Mouse (Mus musculus) olfactory bulb, adult 2 months (tissue): ENCODE measurements at regions not wholly inside any gene's neighbourhood (a gene's known extent, or its start where the extent isn't known, plus 50 kb on each side); places are given as distances from the start of the nearest gene placed in this dataset.

Experiments used
- H3K27ac ChIP-seq: fragments of 200-500 bp; 2 replicates; pipeline ENCODE4 v1.5.1; 2012; ENCODE audit warnings: low read depth, low read length; ENCODE audit not compliant: insufficient read depth
- H3K4me1 ChIP-seq: fragments of 200-500 bp; 2 replicates; pipeline ENCODE4 v1.6.1; 2012; ENCODE audit warnings: low read length; ENCODE audit not compliant: control insufficient read depth, insufficient read depth
- H3K4me3 ChIP-seq: fragments of 200-500 bp; 2 replicates; pipeline ENCODE4 v1.5.1; 2012; ENCODE audit warnings: mild to moderate bottlenecking, low read depth, low read length, moderate library complexity; ENCODE audit not compliant: insufficient read depth
- CTCF ChIP-seq: fragments of 200-500 bp; IDR thresholded peaks from 2 replicates; pipeline ENCODE4 v1.5.1; 2012; ENCODE audit warnings: low read depth, mild to moderate bottlenecking, low read length, moderate library complexity; ENCODE audit not compliant: insufficient read depth
- POLR2A ChIP-seq: fragments of 200-500 bp; IDR thresholded peaks from 2 replicates; pipeline ENCODE4 v1.6.1; 2012; ENCODE audit warnings: mild to moderate bottlenecking, low read depth, low read length, moderate library complexity; ENCODE audit not compliant: insufficient read depth
- WGBS: fragments of 180-500 bp; shearing (Covaris S2); methylation state at CpG from one replicate; pipeline ENCODE4 v1.1.7; 2018; 5-methylcytosine and 5-hydroxymethylcytosine counted together

DNA sequence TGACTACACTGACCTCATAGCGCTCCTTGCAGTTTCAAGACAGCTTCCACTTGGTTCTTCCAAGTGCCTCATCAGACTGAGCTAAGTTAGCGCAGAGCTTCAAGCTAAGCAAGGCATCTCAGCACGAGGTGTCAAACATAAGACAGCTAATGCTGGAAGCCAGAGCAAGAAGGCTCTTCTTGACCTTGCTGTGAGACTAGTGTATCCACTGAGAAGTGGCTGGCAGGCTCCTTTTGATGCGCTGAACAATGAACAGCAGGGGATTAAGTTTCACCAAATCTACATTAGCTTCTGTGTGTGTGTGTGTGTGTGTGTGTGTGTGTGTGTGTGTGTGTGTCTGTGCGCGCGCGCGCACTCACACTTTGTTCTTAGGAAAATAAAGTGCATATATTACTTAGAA lies 482.2 kb upstream of the Got2 start:
- no peak for TF ChIP-seq POLR2A
- no peak for TF ChIP-seq CTCF
- WGBS = 89% methylated on average over 9 of the region's 9 CpGs
- no peak overlapping the region for H3K27ac ChIP-seq

DNA sequence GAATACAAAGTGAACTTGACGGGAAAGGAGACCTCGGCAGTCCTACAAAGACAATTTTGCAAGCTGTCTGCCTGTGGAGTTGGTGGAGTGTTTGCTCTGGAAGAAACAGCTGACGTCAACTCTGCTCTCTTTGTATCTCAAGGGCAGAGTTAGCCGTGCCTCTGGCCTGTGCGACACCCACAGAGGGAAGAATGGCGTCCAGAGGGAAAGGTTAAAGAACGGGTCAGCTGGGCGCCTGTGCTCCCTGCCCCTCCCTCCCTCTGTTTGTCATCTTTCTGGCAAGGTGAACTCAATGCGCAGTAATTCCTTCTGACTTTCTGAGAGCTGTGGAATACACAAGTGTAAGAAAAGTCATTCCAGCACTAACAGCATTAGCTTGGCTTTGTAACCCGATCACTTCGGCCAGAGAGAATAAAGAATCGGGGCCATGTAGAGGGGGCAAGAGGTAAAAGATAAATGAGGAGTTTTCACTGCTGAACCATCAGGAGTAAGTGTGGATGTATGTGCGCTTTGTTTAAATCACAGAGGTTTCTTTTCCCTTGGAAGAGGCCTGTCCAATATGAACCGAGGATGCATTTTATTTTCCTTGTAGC lies 474.6 kb upstream of the Got2 start:
- Histone ChIP-seq H3K4me3 (no peak overlapping the region), H3K4me1 (0 out of 2 replicates have a peak, but pooled peaks cover 2% of the 10 kb centered on the region), H3K27ac (no peak overlapping the region)
- TF ChIP-seq POLR2A = no peak
- TF ChIP-seq CTCF = no peak
- 53% methylated on average over 14 of the region's 14 CpGs for WGBS

More for the DNA sequence above, 482.2 kb upstream of the Got2 start:
- no peak overlapping the region for H3K4me3 ChIP-seq
- H3K4me1 ChIP-seq = no peaks in the 10 kb centered on the region

GRCm38 (mm10) chr8:96350531-96351069 lies 462.3 kb upstream of the Got2 start:
- 63% methylated on average over 6 of the region's 6 CpGs for WGBS

GRCm38 (mm10) chr8:96349503-96349902 lies 461.2 kb upstream of the Got2 start:
- TF ChIP-seq POLR2A (no peak), CTCF (no peak)
- WGBS = 84% methylated on average over 6 of the region's 6 CpGs
- H3K27ac ChIP-seq = no peak overlapping the region
- H3K4me3 ChIP-seq = no peak overlapping the region
- no peaks in the 10 kb centered on the region for H3K4me1 ChIP-seq

More at GRCm38 (mm10) chr8:96350531-96351069, 462.3 kb upstream of the Got2 start:
- Histone ChIP-seq H3K4me1 (no peaks in the 10 kb centered on the region), H3K4me3 (no peak overlapping the region), H3K27ac (no peak overlapping the region)
- TF ChIP-seq CTCF (no peak), POLR2A (no peak)

GRCm38 (mm10) chr8:96340702-96341101 lies 452.4 kb upstream of the Got2 start:
- H3K27ac ChIP-seq = no peak overlapping the region
- H3K4me1 ChIP-seq = no peaks in the 10 kb centered on the region
- 82% methylated on average over 3 of the region's 3 CpGs for WGBS
- TF ChIP-seq CTCF (no peak), POLR2A (no peak)
- H3K4me3 ChIP-seq = no peak overlapping the region

GRCm38 (mm10) chr8:96318367-96318766 lies 430.0 kb upstream of the Got2 start:
- Histone ChIP-seq H3K27ac (no peak overlapping the region), H3K4me3 (no peak overlapping the region), H3K4me1 (no peaks in the 10 kb centered on the region)
- 67% methylated on average over 5 of the region's 5 CpGs for WGBS
- TF ChIP-seq POLR2A = no peak
- no peak for TF ChIP-seq CTCF

GRCm38 (mm10) chr8:96308989-96309718 lies 420.8 kb upstream of the Got2 start:
- no peak overlapping the region for H3K4me3 ChIP-seq
- 38% methylated on average over 12 of the region's 12 CpGs for WGBS
- no peak overlapping the region for H3K27ac ChIP-seq
- no peak for TF ChIP-seq CTCF
- no peak for TF ChIP-seq POLR2A
- H3K4me1 ChIP-seq = no peaks in the 10 kb centered on the region

- Histone ChIP-seq H3K4me3 (no peak overlapping the region), H3K27ac (no peak overlapping the region), H3K4me1 (no peaks in the 10 kb centered on the region)
- WGBS = 85% methylated on average over 4 of the region's 4 CpGs
- no peak for TF ChIP-seq POLR2A
- no peak for TF ChIP-seq CTCF
Observed at GRCm38 (mm10) chr8:96296643-96297042, 408.3 kb upstream of the Got2 start.

- no peak overlapping the region for H3K27ac ChIP-seq
- no peaks in the 10 kb centered on the region for H3K4me1 ChIP-seq
- TF ChIP-seq CTCF (no peak), POLR2A (no peak)
- no peak overlapping the region for H3K4me3 ChIP-seq
Observed at GRCm38 (mm10) chr8:96290740-96291139, 402.4 kb upstream of the Got2 start.
